Mouse (Mus musculus): ENCODE measurements at regions not wholly inside any gene's neighbourhood (a gene's known extent, or its start where the extent isn't known, plus 50 kb on each side); places are given as distances from the start of the nearest gene placed in this dataset.

DNA sequence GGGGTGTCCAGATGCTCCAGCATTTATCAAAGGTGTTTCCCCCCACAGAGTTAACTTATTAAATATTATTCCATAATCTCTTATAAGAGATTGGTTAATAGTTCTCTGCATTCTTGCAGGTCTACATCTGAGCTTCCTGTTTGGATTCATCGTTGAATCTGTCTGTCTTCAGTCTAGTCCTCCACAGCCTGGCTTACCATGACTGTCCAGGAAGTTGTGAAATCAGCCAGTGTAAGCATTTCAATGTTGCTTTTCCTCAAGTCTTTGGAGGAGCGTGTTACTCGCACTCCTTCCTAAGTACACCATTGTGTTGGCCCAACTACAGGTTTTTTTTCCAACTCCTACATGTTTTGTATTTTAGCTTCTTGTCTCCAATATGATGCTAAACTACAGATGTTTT, 124.2 kb upstream of the Htr2a start:
- ATAC-seq (ENCODE audit: extremely low read depth, insufficient number of reproducible peaks, low FRiP score, poor library complexity, severe bottlenecking) (no peak), DNase-seq (ENCODE audit: low spot score) (no peak)
- Histone ChIP-seq H3K9me3 (replicated peaks) (no peaks in the 10 kb centered on the region), H3K4me3 (ENCODE audit: low read depth, low read length) (no peak overlapping the region), H3K27me3 (ENCODE audit: insufficient read depth, low read length) (no peaks in the 10 kb centered on the region), H3K36me3 (replicated peaks) (no peaks in the 10 kb centered on the region), H3K4me1 (ENCODE audit: insufficient read depth, low read depth, low read length) (no peaks in the 10 kb centered on the region)
- no peak for TF ChIP-seq GATA1 (IDR thresholded peaks at IDR 0.05; ENCODE audit: borderline replicate concordance, low read length)
- TF ChIP-seq GATA2 (IDR thresholded peaks at IDR 0.05; ENCODE audit: borderline replicate concordance, low read depth, low read length), result no peak
- TF ChIP-seq CTCF (IDR thresholded peaks at IDR 0.05; ENCODE audit: low read depth, low read length), result no peak
- TF ChIP-seq TAL1 (conservative IDR thresholded peaks at IDR 0.05; ENCODE audit: low read depth, low read length), result no peak
- no peak for TF ChIP-seq POLR2AphosphoS5 (IDR thresholded peaks at IDR 0.05; ENCODE audit: insufficient replicate concordance, low read depth, low read length)

DNA sequence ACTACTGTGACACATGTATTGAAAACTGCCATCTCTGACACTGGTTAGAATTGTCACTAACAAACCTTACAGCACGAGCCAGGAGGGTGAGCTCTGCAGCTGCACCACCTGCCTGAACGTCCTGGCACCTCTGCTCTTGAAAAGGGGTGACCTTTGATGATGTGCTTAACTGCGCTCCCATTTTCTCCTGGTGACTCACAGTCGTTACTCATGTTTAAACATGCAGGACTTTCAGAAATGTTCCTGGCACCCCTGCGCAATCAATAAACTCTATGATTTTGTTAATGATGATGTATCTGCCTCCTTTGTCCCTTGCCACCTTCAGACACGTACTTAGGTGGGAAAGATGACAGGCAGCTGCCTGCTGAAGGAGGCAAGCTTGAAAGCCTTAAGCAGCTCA, 121.1 kb upstream of the Htr2a start:
- ATAC-seq (ENCODE audit: extremely low read depth, insufficient number of reproducible peaks, low FRiP score, poor library complexity, severe bottlenecking), result no peak
- TF ChIP-seq GATA1 (IDR thresholded peaks at IDR 0.05; ENCODE audit: borderline replicate concordance, low read length) (no peak), POLR2AphosphoS5 (IDR thresholded peaks at IDR 0.05; ENCODE audit: insufficient replicate concordance, low read depth, low read length) (no peak), CTCF (IDR thresholded peaks at IDR 0.05; ENCODE audit: low read depth, low read length) (no peak)
- no peak for DNase-seq (ENCODE audit: low spot score)

GRCm38 (mm10) chr14:74521669-74522068, 119.0 kb upstream of the Htr2a start:
- DNase-seq (ENCODE audit: low spot score), result no peak
- no peak for ATAC-seq (ENCODE audit: extremely low read depth, insufficient number of reproducible peaks, low FRiP score, poor library complexity, severe bottlenecking)
- H3K36me3 ChIP-seq (replicated peaks), result no peaks in the 10 kb centered on the region
- no peaks in the 10 kb centered on the region for H3K9me3 ChIP-seq (replicated peaks)
- no peaks in the 10 kb centered on the region for H3K4me1 ChIP-seq (ENCODE audit: insufficient read depth, low read depth, low read length)
- H3K4me3 ChIP-seq (ENCODE audit: low read depth, low read length), result no peak overlapping the region
- no peak for TF ChIP-seq GATA2 (IDR thresholded peaks at IDR 0.05; ENCODE audit: borderline replicate concordance, low read depth, low read length)
- TF ChIP-seq TAL1 (conservative IDR thresholded peaks at IDR 0.05; ENCODE audit: low read depth, low read length), result no peak
- no peaks in the 10 kb centered on the region for H3K27me3 ChIP-seq (ENCODE audit: insufficient read depth, low read length)

More for the DNA sequence above, 121.1 kb upstream of the Htr2a start:
- H3K4me1 ChIP-seq (ENCODE audit: insufficient read depth, low read depth, low read length), result no peaks in the 10 kb centered on the region
- no peak overlapping the region for H3K4me3 ChIP-seq (ENCODE audit: low read depth, low read length)
- H3K27me3 ChIP-seq (ENCODE audit: insufficient read depth, low read length), result no peaks in the 10 kb centered on the region
- no peaks in the 10 kb centered on the region for H3K9me3 ChIP-seq (replicated peaks)
- no peaks in the 10 kb centered on the region for H3K36me3 ChIP-seq (replicated peaks)

DNA sequence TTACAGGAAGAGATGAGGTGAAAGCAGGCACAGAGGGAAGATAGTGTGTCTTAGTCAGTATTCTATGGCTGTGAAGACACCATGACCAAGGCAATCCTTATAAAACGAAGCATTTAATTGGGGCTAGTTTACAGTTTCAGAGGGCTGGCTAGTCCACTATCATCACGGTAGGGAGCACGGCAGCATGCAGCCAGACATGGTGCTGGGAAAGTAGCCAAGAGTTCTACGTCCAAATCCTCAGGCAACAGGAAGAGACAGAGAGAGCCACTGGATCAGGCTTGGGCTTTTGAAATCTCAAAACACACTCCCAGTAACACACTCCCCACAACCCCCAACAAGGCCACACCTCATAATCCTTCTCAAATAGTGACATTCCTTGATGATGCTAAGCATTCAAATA, 113.4 kb upstream of the Htr2a start:
- H3K9me3 ChIP-seq (replicated peaks), result no peaks in the 10 kb centered on the region
- ATAC-seq (ENCODE audit: extremely low read depth, insufficient number of reproducible peaks, low FRiP score, poor library complexity, severe bottlenecking), result no peak

GRCm38 (mm10) chr14:74529368-74529951, 111.2 kb upstream of the Htr2a start:
- TF ChIP-seq CTCF (IDR thresholded peaks at IDR 0.05; ENCODE audit: low read depth, low read length) (no peak), TAL1 (conservative IDR thresholded peaks at IDR 0.05; ENCODE audit: low read depth, low read length) (no peak), POLR2AphosphoS5 (IDR thresholded peaks at IDR 0.05; ENCODE audit: insufficient replicate concordance, low read depth, low read length) (no peak), GATA2 (IDR thresholded peaks at IDR 0.05; ENCODE audit: borderline replicate concordance, low read depth, low read length) (no peak), GATA1 (IDR thresholded peaks at IDR 0.05; ENCODE audit: borderline replicate concordance, low read length) (no peak)
- DNase-seq (ENCODE audit: low spot score), result no peak

More for the DNA sequence above, 113.4 kb upstream of the Htr2a start:
- H3K27me3 ChIP-seq (ENCODE audit: insufficient read depth, low read length), result no peaks in the 10 kb centered on the region
- no peaks in the 10 kb centered on the region for H3K36me3 ChIP-seq (replicated peaks)
- TF ChIP-seq GATA2 (IDR thresholded peaks at IDR 0.05; ENCODE audit: borderline replicate concordance, low read depth, low read length) (no peak), GATA1 (IDR thresholded peaks at IDR 0.05; ENCODE audit: borderline replicate concordance, low read length) (no peak), TAL1 (conservative IDR thresholded peaks at IDR 0.05; ENCODE audit: low read depth, low read length) (no peak), CTCF (IDR thresholded peaks at IDR 0.05; ENCODE audit: low read depth, low read length) (no peak), POLR2AphosphoS5 (IDR thresholded peaks at IDR 0.05; ENCODE audit: insufficient replicate concordance, low read depth, low read length) (no peak)
- DNase-seq (ENCODE audit: low spot score), result no peak
- no peak overlapping the region for H3K4me3 ChIP-seq (ENCODE audit: low read depth, low read length)
- H3K4me1 ChIP-seq (ENCODE audit: insufficient read depth, low read depth, low read length), result no peaks in the 10 kb centered on the region

DNA sequence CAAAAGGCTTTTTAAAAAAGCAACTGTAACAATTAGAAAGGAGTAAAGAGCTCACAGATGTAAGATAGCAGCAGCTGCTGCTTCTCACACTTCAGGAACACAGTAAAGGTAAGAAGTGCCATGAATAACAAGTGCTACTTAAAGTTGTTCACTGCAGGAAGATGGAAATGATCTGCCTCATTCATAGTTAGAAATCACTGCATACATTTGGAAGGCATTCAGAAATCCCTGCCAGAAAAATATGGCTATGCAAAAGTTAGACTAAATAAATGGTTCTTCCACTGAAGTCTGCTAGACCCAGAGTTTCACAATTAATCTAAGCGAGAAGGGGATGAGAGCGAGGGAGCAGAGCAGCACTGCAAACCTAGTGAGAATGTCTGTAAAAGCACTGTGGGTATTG, 102.5 kb upstream of the Htr2a start:
- DNase-seq (ENCODE audit: low spot score) (no peak), ATAC-seq (ENCODE audit: extremely low read depth, insufficient number of reproducible peaks, low FRiP score, poor library complexity, severe bottlenecking) (no peak)
- Histone ChIP-seq H3K4me3 (ENCODE audit: low read depth, low read length) (no peak overlapping the region), H3K4me1 (ENCODE audit: insufficient read depth, low read depth, low read length) (no peaks in the 10 kb centered on the region), H3K27me3 (ENCODE audit: insufficient read depth, low read length) (no peaks in the 10 kb centered on the region), H3K36me3 (replicated peaks) (no peaks in the 10 kb centered on the region), H3K9me3 (replicated peaks) (no peaks in the 10 kb centered on the region)
- TF ChIP-seq TAL1 (conservative IDR thresholded peaks at IDR 0.05; ENCODE audit: low read depth, low read length) (no peak), POLR2AphosphoS5 (IDR thresholded peaks at IDR 0.05; ENCODE audit: insufficient replicate concordance, low read depth, low read length) (no peak), CTCF (IDR thresholded peaks at IDR 0.05; ENCODE audit: low read depth, low read length) (no peak), GATA2 (IDR thresholded peaks at IDR 0.05; ENCODE audit: borderline replicate concordance, low read depth, low read length) (no peak), GATA1 (IDR thresholded peaks at IDR 0.05; ENCODE audit: borderline replicate concordance, low read length) (no peak)

More at GRCm38 (mm10) chr14:74529368-74529951, 111.2 kb upstream of the Htr2a start:
- ATAC-seq (ENCODE audit: extremely low read depth, insufficient number of reproducible peaks, low FRiP score, poor library complexity, severe bottlenecking), result no peak
- Histone ChIP-seq H3K4me3 (ENCODE audit: low read depth, low read length) (no peak overlapping the region), H3K9me3 (replicated peaks) (no peaks in the 10 kb centered on the region), H3K36me3 (replicated peaks) (no peaks in the 10 kb centered on the region), H3K27me3 (ENCODE audit: insufficient read depth, low read length) (no peaks in the 10 kb centered on the region), H3K4me1 (ENCODE audit: insufficient read depth, low read depth, low read length) (no peaks in the 10 kb centered on the region)

Measured in G1E (cell line).